Mouse (Mus musculus) cerebellum, postnatal 25 days (tissue): ENCODE results near the gene a.
"Not testable (repeated sequence)": the region's sequence is repeated elsewhere in the genome, so short reads cannot be mapped to it uniquely, and the experiment has no call there.

Experiments used
- DNase-seq, 2 experiments: peaks; one replicate each; pipeline ENCODE4 v3.0.0; 2021; ENCODE audit warnings: mixed read lengths in 2 of 2

a gene

DNA sequence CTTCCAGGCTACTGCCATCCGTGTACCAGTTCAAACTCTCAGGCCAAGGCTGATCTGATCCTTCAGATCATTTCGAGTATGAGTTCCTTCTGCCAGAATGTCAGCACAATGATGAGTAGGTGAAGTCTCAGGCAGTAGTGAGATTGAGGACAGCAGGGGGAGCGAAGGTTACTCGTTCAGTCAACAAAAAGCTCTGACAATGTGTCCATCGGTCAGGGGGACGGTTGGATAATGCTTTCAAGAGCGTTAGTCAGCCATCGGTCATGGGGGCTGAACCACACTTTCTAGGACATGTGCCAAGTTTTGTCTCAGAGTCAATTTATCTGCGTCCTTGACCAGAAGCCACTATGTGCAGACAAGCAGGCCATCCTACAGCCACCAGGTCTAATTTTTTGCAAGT, 225.5 kb downstream of the a start:
- not testable (repeated sequence) for DNase-seq

DNA sequence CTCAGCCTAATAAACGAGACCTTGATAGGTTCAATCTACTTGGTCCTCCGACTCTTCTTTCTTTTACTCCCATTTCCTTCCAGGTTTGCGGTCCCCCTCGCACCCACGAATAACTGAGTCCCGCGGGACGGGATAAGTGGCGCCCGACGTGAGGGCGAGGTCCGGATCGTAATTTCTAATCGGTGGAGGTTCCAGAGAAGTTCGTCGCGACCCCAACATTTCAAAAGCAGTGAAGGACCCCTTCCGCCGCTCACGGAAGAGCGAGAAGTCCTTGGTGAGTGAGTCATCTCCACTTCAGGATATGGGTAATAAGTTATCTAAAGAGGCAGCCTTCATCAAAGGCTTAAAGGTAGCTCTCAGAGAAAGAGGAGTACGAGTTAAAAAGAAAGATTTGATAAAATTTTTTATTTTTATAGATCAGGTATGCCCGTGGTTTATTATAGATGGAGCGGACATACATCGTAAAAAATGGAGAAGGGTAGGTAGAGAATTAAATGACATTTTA, 227.1 kb downstream of the a start, which contains the start of gene Gm14226:
Gene Gm14226, plus strand, starts transcription at position 16 of the 505 bp plus-strand sequence.
- peak in 1 of 2 experiments; percentile 3 for DNase-seq

DNA sequence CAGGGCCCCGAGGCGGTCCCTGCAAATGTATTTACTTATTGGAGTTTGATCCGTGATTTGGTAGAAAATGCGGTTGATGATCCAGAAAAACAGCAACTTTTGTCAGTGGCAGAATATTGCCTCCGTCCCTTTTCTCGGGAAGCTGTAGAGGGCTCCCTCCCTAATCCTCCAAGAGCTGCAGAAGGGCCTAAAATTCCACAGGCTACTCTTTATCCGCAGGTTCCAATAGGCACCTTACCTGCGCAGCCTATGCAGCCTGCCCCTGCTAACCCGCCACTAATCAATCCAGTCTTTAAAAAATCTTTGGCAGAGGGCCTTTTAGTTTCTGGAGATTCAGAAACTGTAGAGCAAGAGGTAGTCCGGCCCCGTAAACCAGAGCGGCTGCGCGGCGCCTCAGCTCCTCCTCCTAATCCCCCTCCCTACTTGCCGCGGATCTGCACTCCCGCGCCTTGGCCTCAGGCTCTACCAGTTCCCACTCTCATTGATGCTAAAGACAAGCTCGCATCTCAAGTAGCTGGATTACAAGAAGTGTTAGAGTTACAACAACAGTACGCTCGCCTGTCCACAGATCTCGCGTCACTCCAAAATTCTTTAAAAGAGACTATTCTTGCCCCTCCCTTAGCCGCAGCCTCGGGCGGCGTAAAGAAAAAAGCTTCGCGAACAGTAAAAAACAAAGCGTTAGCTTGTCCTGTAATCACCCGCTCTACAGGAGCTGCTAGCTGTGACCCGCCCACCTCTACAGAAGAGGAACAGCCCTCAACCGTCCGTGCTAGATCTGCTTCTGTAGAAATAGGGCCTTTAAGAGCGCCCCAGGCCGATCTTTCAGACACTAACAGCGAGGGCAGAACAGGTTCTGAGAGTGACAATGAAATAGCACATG, 227.8 kb downstream of the a start:
- DNase-seq, result peak; percentile 62 to 69

- DNase-seq, result peak; percentile 91 to 94
Observed at GRCm38 (mm10) chr2:155019673-155020072, 228.5 kb downstream of the a start.

DNA sequence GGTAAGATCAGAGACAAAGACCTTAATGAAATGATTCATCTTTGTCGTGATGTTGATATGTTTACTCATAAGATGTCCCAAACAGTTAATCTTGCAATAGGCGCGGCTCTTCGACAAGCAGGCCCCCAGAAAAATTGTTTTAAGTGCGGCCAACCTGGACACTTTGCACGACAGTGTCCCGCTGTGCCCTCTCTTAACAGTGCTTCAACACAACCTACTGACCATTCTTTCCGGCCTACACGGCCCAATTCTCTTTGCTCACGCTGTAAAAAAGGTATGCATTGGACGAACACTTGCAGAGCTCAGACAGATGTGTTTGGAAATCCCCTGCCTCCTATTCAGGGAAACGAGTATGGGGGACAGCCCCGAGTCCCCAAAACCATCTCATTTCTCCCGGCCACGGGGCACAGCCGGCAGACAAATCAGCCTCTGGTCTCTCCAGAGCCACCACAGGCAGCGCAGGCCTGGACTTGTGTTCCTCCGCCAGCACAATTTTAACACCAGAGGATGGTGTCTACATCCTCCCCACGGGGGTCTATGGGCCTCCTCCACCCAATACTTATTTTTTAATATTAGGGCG, 229.1 kb downstream of the a start:
- peak; percentile 4 for DNase-seq

DNA sequence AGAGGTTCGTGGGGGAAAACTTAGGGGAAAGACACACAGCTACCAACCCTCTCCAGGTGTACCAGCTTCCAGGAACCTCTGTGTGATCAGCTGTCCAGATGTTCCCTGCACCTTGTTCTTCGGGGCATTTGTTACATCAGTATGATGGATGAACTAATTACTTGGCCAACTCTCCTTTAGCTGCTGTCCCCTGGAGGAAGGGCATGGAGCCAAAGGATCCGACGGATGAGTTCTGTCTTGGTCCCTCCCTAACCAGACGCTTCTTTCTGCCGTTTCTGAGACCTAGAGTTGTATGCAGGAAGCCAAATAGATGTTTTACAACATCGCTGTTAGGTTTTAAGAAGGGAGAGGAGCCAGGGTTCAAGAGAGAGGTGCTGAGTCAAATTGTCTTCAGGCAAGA, 239.6 kb downstream of the a start:
- DNase-seq, result no peak

GRCm38 (mm10) chr2:155032938-155033710, 241.9 kb downstream of the a start:
- no peak for DNase-seq

- no peak for DNase-seq
Observed at GRCm38 (mm10) chr2:155039956-155040355, 248.8 kb downstream of the a start.

DNA sequence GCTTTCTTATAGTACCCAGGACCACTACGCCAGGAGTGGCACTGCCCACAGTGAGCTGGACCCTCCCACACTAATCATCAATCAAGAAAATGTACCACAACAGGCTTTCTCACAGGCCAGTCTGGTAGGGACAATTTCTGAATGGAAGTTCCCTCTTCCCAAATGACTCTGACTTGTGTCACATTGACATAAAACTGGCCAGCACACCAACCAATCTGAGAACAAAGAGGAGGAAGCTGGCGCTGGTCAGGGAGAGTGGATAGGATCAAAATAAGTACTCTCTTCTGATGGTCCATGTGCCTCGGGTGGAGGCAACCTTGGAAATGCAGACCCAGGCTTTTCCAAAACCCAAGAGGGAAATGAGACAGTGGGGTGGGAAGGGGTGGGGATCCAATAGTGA, 253.3 kb downstream of the a start:
- no peak for DNase-seq

- DNase-seq, result no peak
Observed at GRCm38 (mm10) chr2:155045075-155045474, 253.9 kb downstream of the a start.

GRCm38 (mm10) chr2:155046803-155047202, 255.6 kb downstream of the a start:
- no peak for DNase-seq

DNA sequence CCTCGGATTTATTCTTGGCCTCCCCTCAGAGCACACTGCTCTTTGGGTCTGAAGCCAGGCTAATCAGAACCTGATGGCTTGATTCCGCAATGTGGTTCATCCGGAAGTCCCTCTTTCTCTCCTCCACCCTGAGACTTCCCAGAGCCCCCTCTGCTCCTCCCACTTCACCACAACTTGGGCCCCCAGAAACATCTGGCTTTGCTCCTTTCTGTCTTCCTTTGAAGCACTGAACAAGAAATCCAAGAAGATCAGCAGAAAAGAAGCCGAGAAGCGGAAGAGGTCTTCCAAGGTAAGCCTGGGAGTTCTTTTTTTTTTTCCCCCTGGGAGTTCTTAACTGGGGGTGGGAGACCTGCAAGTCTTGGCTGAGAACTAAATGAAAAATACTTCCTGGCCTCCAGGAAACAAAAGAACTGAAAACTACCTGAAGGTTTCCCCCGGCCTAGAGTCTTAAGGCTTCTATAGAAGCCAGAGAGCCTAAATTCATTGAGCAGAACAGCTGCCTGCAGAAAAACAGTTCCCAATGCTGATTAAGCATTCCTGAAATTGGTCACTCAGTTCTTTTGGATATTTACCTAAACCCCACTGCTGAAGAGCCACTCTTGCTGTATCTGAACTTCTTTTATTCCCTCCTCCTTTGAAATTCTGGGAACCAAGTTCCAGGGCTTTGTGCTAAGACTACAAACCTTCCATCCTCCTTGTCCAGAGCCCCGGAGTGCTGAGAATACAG, 256.4 kb downstream of the a start:
- no peak for DNase-seq

- no peak for DNase-seq
Observed at GRCm38 (mm10) chr2:155050108-155050503, 258.9 kb downstream of the a start.

- peak; percentile 98 to 99 for DNase-seq
Observed at GRCm38 (mm10) chr2:155050504-155051236, 259.5 kb downstream of the a start.

DNA sequence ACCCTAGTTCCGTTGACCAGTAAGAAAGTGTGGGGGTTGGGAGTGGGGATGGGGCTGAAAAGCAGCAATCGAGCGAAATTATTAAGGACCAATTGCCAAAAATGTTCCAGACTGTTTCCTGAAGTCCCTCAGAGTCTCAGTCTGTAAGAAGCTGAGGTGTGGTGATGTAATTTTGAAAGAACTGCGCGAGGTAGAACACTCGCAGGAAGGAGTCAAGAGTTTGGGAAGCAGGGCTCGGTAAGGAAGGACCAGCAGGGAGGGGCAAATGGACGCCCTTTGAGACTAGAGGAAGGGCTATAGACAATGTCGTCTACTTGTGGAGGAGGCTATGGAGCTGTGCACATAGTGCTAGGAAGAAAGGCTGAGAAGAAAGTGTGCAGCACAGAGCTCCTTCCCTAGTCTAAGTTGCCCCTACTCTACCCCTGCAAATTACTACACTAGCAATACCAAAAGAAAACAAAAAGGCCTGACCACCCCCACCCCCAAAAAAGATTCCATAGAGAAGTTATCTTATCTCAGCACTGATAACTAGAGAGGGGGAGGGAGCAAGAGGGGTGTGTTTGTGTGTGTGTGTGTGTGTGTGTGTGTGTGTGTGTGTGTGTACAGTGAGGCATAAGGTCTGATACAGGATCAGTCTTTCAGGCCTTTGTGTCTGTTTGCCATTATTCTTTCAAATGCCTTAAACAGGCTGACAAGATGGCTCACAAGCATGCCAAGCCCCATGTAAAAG, 260.6 kb downstream of the a start:
- no peak for DNase-seq

DNA sequence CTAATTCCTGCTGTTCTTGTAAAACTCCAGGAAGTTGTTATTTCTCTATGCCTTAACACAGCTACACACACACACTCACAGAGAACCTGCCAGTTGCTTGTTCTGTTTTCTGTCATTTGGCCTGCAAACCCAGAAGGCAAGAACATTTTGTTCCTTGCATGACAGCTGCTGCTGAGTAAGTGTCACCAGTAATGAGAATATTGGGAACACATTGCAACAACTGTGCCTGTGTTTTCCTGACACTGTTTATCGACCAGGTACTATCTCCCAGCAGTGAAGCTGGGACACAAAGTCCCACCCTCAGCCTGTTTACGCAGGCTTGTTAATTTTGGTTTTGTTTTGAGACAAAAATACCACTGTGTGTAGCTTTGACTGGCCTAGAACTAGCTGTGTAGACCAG, 261.5 kb downstream of the a start:
- no peak for DNase-seq

DNA sequence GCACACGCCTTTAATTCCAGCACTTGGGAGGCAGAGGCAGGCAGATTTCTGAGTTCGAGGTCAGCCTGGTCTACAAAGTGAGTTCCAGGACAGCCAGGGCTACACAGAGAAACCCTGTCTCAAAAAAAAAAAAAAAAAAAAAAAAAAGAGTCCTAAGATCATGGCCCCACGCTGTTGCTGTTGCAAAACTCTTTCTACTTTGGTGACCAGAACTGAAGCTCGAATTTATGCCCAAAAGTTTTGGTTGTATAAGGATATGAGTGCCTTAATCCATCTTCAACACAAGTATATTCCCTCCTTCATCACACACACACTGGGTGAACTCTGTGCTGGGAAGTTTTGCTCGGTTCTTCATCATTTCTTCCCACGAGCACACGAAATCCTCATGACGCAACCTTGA, 262.3 kb downstream of the a start:
- not testable (repeated sequence) for DNase-seq

DNA sequence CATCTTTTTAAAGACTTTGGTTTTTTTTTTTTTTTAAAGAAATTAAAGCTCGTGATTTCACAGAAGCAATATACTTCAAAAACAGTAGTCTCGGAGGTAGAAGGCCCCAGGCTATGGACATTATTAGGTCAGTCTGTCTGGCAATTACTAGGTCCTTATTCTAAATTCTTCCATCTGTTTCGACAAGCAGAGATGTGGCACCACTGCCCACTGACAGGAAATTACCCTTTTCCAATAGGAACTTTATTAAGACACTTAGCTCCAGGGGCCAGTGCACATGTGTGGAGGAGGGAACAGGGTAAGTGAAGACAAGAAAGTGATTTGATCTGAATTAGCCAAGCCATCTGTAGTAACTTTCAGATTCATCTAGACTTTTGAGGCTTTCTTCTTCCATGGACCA, 263.5 kb downstream of the a start:
- no peak for DNase-seq

DNA sequence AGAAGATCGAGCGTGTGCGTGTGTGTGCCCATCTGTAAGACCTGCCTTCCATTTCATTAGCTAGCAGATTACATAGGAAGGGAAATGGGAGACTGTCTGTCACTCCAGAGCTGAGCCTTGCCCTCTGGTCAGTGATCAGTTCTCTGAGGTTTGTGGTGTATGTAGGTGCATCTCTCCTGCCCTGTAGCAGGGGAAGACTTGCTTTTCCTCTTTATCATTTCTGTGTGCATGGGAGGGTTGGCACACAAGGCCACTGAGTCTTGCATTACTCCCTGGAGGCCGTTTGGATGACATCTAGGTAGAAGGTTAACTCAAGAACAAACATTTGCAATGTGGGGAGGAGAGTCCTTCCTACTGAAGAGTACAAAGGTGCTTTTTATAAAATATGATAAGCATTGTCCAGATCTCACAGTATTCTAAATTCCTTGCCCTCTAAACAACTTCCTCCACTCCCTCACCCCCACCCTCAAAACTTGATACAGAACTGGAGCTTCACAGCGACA, 264.9 kb downstream of the a start:
- no peak for DNase-seq

GRCm38 (mm10) chr2:155057361-155057760, 266.2 kb downstream of the a start:
- no peak for DNase-seq

DNA sequence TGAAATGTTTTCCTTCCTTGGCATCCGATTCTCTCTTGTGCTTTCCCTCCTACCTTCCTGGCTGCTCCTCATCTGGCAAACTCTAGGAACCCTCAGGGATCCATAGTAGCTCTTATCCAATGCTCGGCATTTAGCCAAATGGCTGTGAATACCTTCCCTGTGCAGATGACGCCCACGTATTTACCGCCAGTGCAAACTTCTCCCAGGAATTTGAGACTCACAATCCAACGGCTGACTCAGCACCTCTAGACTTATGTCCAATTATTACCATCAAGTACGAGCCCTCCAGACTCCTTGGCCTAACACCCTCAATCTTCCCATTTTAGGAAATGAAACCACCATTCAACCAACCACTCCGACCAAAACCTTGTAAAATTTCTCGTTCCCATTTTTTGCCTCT, 279.8 kb downstream of the a start:
- DNase-seq, result no peak
